Mouse (Mus musculus) embryonic fibroblast, embryonic 13.5 days (primary cell): ENCODE measurements around the gene Anks1.

Experiments
- CTCF ChIP-seq: IDR thresholded peaks from 2 replicates; pipeline ENCODE4 v1.5.1; 2011; ENCODE audit warnings: mild to moderate bottlenecking, control low read depth, low read length, moderate library complexity, borderline replicate concordance; ENCODE audit not compliant: insufficient read depth
- POLR2A ChIP-seq: IDR thresholded peaks from 2 replicates; pipeline ENCODE4 v1.6.1; 2011; ENCODE audit warnings: low read depth, mild to moderate bottlenecking, control low read depth, low read length, moderate library complexity

DNA sequence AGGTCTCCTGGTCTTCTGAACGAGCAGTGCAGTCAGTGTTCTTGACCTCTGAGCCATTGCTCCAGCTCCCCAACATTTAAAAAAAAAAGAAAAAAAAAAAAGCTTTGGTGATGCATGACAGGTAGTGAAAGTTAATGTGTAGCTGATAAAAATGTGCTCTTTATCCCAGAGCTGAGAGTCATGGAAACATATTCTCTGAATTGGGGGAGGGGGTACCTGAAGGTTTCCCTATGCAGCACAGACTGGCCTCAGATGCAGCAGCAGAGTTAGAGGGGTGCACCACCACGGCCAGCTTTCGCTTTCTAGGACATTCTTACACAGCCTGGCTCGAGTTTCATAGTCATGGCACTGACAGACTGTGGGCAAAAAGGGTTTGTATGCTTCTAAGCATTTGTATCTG, 105.3 kb downstream of the Anks1 start:
- TF ChIP-seq POLR2A (no peak), CTCF (no peak)
